Mouse (Mus musculus): Measurements from ENCODE around the gene Zdhhc4. TPM values are rescaled to one million over a fixed set of nuclear protein-coding genes. Genes with fewer than 3 reads are reported as not detected.

The Zdhhc4 gene
- polyA plus RNA-seq, 1 experiment from 2014 or later: 75.9 TPM

GRCm38 (mm10) chr5:143314183-143314729 is 14.8 kb downstream of the Zdhhc4 start:
- H3K27ac ChIP-seq (ENCODE audit: low read depth, low read length): peak overlapping the region; percentile 93
- peak overlapping the region; percentile 74 for H3K4me2 ChIP-seq (ENCODE audit: low read length)
- no peaks in the 10 kb centered on the region for H3K27me3 ChIP-seq (replicated peaks; ENCODE audit: control insufficient read depth, insufficient read depth, low read length)
- H3K9me3 ChIP-seq (ENCODE audit: control insufficient read depth, low read length): no peaks in the 10 kb centered on the region
- H3K9ac ChIP-seq (ENCODE audit: low read depth, low read length): peak overlapping the region; percentile 85
- ATAC-seq: 0 out of 2 replicates have a peak, but pooled peaks have one; percentile 5
- H3K4me1 ChIP-seq (ENCODE audit: control insufficient read depth, insufficient read depth, low read depth, low read length): peaks cover 20% of the 10 kb centered on the region
- peak overlapping the region; percentile 60 for H3K4me3 ChIP-seq (ENCODE audit: low read length)
- WGBS: under 1% methylated on average over 16 of the region's 16 CpGs
- peaks cover 15% of the 10 kb centered on the region for H3K36me3 ChIP-seq (ENCODE audit: control insufficient read depth, insufficient read depth, low read length)

GRCm38 (mm10) chr5:143311886-143312285 is 17.2 kb downstream of the Zdhhc4 start:
- no peak overlapping the region for H3K27ac ChIP-seq (ENCODE audit: low read depth, low read length)
- peaks cover 20% of the 10 kb centered on the region for H3K4me1 ChIP-seq (ENCODE audit: control insufficient read depth, insufficient read depth, low read depth, low read length)
- peaks cover 16% of the 10 kb centered on the region for H3K36me3 ChIP-seq (ENCODE audit: control insufficient read depth, insufficient read depth, low read length)
- 61% methylated on average over 8 of the region's 8 CpGs for WGBS
- no peak overlapping the region for H3K4me3 ChIP-seq (ENCODE audit: low read length)
- no peak overlapping the region for H3K9ac ChIP-seq (ENCODE audit: low read depth, low read length)
- no peaks in the 10 kb centered on the region for H3K27me3 ChIP-seq (replicated peaks; ENCODE audit: control insufficient read depth, insufficient read depth, low read length)
- H3K9me3 ChIP-seq (ENCODE audit: control insufficient read depth, low read length): no peaks in the 10 kb centered on the region
- ATAC-seq: no peak
- no peak overlapping the region for H3K4me2 ChIP-seq (ENCODE audit: low read length)

GRCm38 (mm10) chr5:143309916-143310315 is 19.1 kb downstream of the Zdhhc4 start:
- H3K9ac ChIP-seq (ENCODE audit: low read depth, low read length): no peak overlapping the region
- no peak overlapping the region for H3K4me3 ChIP-seq (ENCODE audit: low read length)
- H3K27me3 ChIP-seq (replicated peaks; ENCODE audit: control insufficient read depth, insufficient read depth, low read length): no peaks in the 10 kb centered on the region
- no peak overlapping the region for H3K27ac ChIP-seq (ENCODE audit: low read depth, low read length)
- no peak for ATAC-seq
- WGBS: 93% methylated on average over 7 of the region's 7 CpGs
- peaks cover 20% of the 10 kb centered on the region for H3K36me3 ChIP-seq (ENCODE audit: control insufficient read depth, insufficient read depth, low read length)
- H3K4me2 ChIP-seq (ENCODE audit: low read length): no peak overlapping the region
- H3K4me1 ChIP-seq (ENCODE audit: control insufficient read depth, insufficient read depth, low read depth, low read length): peaks cover 17% of the 10 kb centered on the region
- no peaks in the 10 kb centered on the region for H3K9me3 ChIP-seq (ENCODE audit: control insufficient read depth, low read length)

- ATAC-seq: no peak
- Histone ChIP-seq H3K4me2 (ENCODE audit: low read length) (no peak overlapping the region), H3K27me3 (replicated peaks; ENCODE audit: control insufficient read depth, insufficient read depth, low read length) (no peaks in the 10 kb centered on the region), H3K9me3 (ENCODE audit: control insufficient read depth, low read length) (no peaks in the 10 kb centered on the region), H3K36me3 (ENCODE audit: control insufficient read depth, insufficient read depth, low read length) (peaks cover 20% of the 10 kb centered on the region), H3K4me1 (ENCODE audit: control insufficient read depth, insufficient read depth, low read depth, low read length) (peaks cover 14% of the 10 kb centered on the region), H3K27ac (ENCODE audit: low read depth, low read length) (no peak overlapping the region), H3K9ac (ENCODE audit: low read depth, low read length) (no peak overlapping the region), H3K4me3 (ENCODE audit: low read length) (no peak overlapping the region)
- WGBS: 95% methylated on average over 5 of the region's 5 CpGs
Observed at GRCm38 (mm10) chr5:143308825-143309224, 20.2 kb downstream of the Zdhhc4 start.

- Histone ChIP-seq H3K9ac (ENCODE audit: low read depth, low read length) (no peak overlapping the region), H3K27ac (ENCODE audit: low read depth, low read length) (no peak overlapping the region), H3K4me3 (ENCODE audit: low read length) (no peak overlapping the region), H3K9me3 (ENCODE audit: control insufficient read depth, low read length) (no peaks in the 10 kb centered on the region), H3K27me3 (replicated peaks; ENCODE audit: control insufficient read depth, insufficient read depth, low read length) (no peaks in the 10 kb centered on the region), H3K4me1 (ENCODE audit: control insufficient read depth, insufficient read depth, low read depth, low read length) (no peaks in the 10 kb centered on the region), H3K4me2 (ENCODE audit: low read length) (no peak overlapping the region), H3K36me3 (ENCODE audit: control insufficient read depth, insufficient read depth, low read length) (peaks cover 32% of the 10 kb centered on the region)
- ATAC-seq: no peak
- WGBS: 83% methylated on average over 7 of the region's 7 CpGs
Observed at GRCm38 (mm10) chr5:143304251-143304650, 24.8 kb downstream of the Zdhhc4 start.

- H3K27ac ChIP-seq (ENCODE audit: low read depth, low read length): no peak overlapping the region
- ATAC-seq: no peak
- no peak overlapping the region for H3K4me2 ChIP-seq (ENCODE audit: low read length)
- H3K4me1 ChIP-seq (ENCODE audit: control insufficient read depth, insufficient read depth, low read depth, low read length): no peaks in the 10 kb centered on the region
- H3K36me3 ChIP-seq (ENCODE audit: control insufficient read depth, insufficient read depth, low read length): peaks cover 21% of the 10 kb centered on the region
- no peak overlapping the region for H3K4me3 ChIP-seq (ENCODE audit: low read length)
- H3K9ac ChIP-seq (ENCODE audit: low read depth, low read length): no peak overlapping the region
- no peaks in the 10 kb centered on the region for H3K27me3 ChIP-seq (replicated peaks; ENCODE audit: control insufficient read depth, insufficient read depth, low read length)
- WGBS: 87% methylated on average over 8 of the region's 8 CpGs
- no peaks in the 10 kb centered on the region for H3K9me3 ChIP-seq (ENCODE audit: control insufficient read depth, low read length)
Observed at GRCm38 (mm10) chr5:143301296-143301695, 27.8 kb downstream of the Zdhhc4 start.

- WGBS: 90% methylated on average over 4 of the region's 4 CpGs
- Histone ChIP-seq H3K4me3 (ENCODE audit: low read length) (no peak overlapping the region), H3K27me3 (replicated peaks; ENCODE audit: control insufficient read depth, insufficient read depth, low read length) (no peaks in the 10 kb centered on the region), H3K4me1 (ENCODE audit: control insufficient read depth, insufficient read depth, low read depth, low read length) (no peaks in the 10 kb centered on the region), H3K9ac (ENCODE audit: low read depth, low read length) (no peak overlapping the region), H3K27ac (ENCODE audit: low read depth, low read length) (no peak overlapping the region), H3K9me3 (ENCODE audit: control insufficient read depth, low read length) (no peaks in the 10 kb centered on the region), H3K36me3 (ENCODE audit: control insufficient read depth, insufficient read depth, low read length) (peaks cover 18% of the 10 kb centered on the region), H3K4me2 (ENCODE audit: low read length) (no peak overlapping the region)
- ATAC-seq: no peak
Observed at GRCm38 (mm10) chr5:143299686-143300085, 29.4 kb downstream of the Zdhhc4 start.

GRCm38 (mm10) chr5:143298391-143298790 is 30.7 kb downstream of the Zdhhc4 start:
- no peak for ATAC-seq
- H3K4me3 ChIP-seq (ENCODE audit: low read length): no peak overlapping the region
- peaks cover 15% of the 10 kb centered on the region for H3K36me3 ChIP-seq (ENCODE audit: control insufficient read depth, insufficient read depth, low read length)
- no peak overlapping the region for H3K27ac ChIP-seq (ENCODE audit: low read depth, low read length)
- H3K27me3 ChIP-seq (replicated peaks; ENCODE audit: control insufficient read depth, insufficient read depth, low read length): peaks cover 6% of the 10 kb centered on the region
- peaks cover 5% of the 10 kb centered on the region; the same call in 1 of the 2 replicates for H3K4me1 ChIP-seq (ENCODE audit: control insufficient read depth, insufficient read depth, low read depth, low read length)
- H3K9ac ChIP-seq (ENCODE audit: low read depth, low read length): no peak overlapping the region
- WGBS: 94% methylated on average over 7 of the region's 7 CpGs
- no peak overlapping the region for H3K4me2 ChIP-seq (ENCODE audit: low read length)
- no peaks in the 10 kb centered on the region for H3K9me3 ChIP-seq (ENCODE audit: control insufficient read depth, low read length)

- H3K36me3 ChIP-seq (ENCODE audit: control insufficient read depth, insufficient read depth, low read length): peaks cover 15% of the 10 kb centered on the region
Observed at GRCm38 (mm10) chr5:143297986-143298385, 31.1 kb downstream of the Zdhhc4 start.

More at GRCm38 (mm10) chr5:143297986-143298385, 31.1 kb downstream of the Zdhhc4 start:
- no peaks in the 10 kb centered on the region for H3K9me3 ChIP-seq (ENCODE audit: control insufficient read depth, low read length)
- WGBS: 93% methylated on average over 9 of the region's 9 CpGs
- no peak overlapping the region for H3K27ac ChIP-seq (ENCODE audit: low read depth, low read length)
- H3K4me1 ChIP-seq (ENCODE audit: control insufficient read depth, insufficient read depth, low read depth, low read length): peaks cover 8% of the 10 kb centered on the region; the same call in 1 of the 2 replicates
- H3K9ac ChIP-seq (ENCODE audit: low read depth, low read length): no peak overlapping the region
- H3K4me2 ChIP-seq (ENCODE audit: low read length): no peak overlapping the region
- ATAC-seq: no peak
- H3K27me3 ChIP-seq (replicated peaks; ENCODE audit: control insufficient read depth, insufficient read depth, low read length): peaks cover 6% of the 10 kb centered on the region
- no peak overlapping the region for H3K4me3 ChIP-seq (ENCODE audit: low read length)

All from hindbrain, embryonic 16.5 days (tissue).